Mouse (Mus musculus) CH12.LX (cell line): ENCODE data around the gene Cdk5rap3. TPM values are rescaled to one million over a fixed set of nuclear protein-coding genes. Genes with fewer than 3 reads are reported as not detected.

ENCODE experiments used
- DNase-seq: peaks from one replicate; pipeline ENCODE4 v3.0.0-alpha.2; 2013; ENCODE audit errors: extremely low read depth
- H3K27ac ChIP-seq: 2 replicates; pipeline ENCODE4 v1.5.1; 2012; ENCODE audit warnings: low read depth, mild to moderate bottlenecking, control low read depth, moderate library complexity; ENCODE audit not compliant: insufficient read depth
- H3K27me3 ChIP-seq: replicated peaks from 2 replicates; pipeline ENCODE3; 2012; ENCODE audit warnings: inconsistent platforms
- H3K36me3 ChIP-seq, 2 experiments: replicated peaks in 1 of 2; 2 replicates each; pipeline versions ENCODE3 to v1.6.1; 2012; ENCODE audit warnings: inconsistent platforms in 1 of 2, low read length in 1 of 2, mild to moderate bottlenecking in 1 of 2, mixed read lengths in 1 of 2, moderate library complexity in 1 of 2; ENCODE audit not compliant: control insufficient read depth in 1 of 2, insufficient read depth in 1 of 2
- H3K4me1 ChIP-seq, 2 experiments: 2 replicates each; pipeline ENCODE4 v1.6.1; 2012; ENCODE audit warnings: inconsistent platforms in 1 of 2, moderate library complexity in 1 of 2; ENCODE audit not compliant: insufficient read depth in 2 of 2, control insufficient read depth in 1 of 2
- H3K4me2 ChIP-seq: 2 replicates; pipeline ENCODE4 v1.6.1; 2012; ENCODE audit warnings: low read depth, mild to moderate bottlenecking, control low read depth; ENCODE audit not compliant: poor library complexity, insufficient read depth, severe bottlenecking
- H3K4me3 ChIP-seq, 3 experiments: fragments of 150-350 bp in 1 of 3; sonication (generic) in 1 of 3; replicated peaks in 1 of 3; 2 replicates each; pipeline versions ENCODE3 to v1.5.1; 2011 to 2012; ENCODE audit warnings: low read depth in 2 of 3, low read length in 2 of 3, mild to moderate bottlenecking in 2 of 3, moderate library complexity in 2 of 3, control low read depth in 1 of 3, improper control_type of control experiment in 1 of 3, inconsistent platforms in 1 of 3, mixed read lengths in 1 of 3; ENCODE audit not compliant: poor library complexity in 1 of 3
- H3K79me2 ChIP-seq: replicated peaks from 2 replicates; pipeline ENCODE4 v1.6.1; 2012; ENCODE audit warnings: mild to moderate bottlenecking, moderate library complexity; ENCODE audit not compliant: control insufficient read depth, poor library complexity, insufficient read depth, severe bottlenecking; ENCODE audit errors: extremely low read depth
- H3K9ac ChIP-seq: 2 replicates; pipeline ENCODE4 v1.6.1; 2012; ENCODE audit warnings: low read depth, mild to moderate bottlenecking, control low read depth, moderate library complexity; ENCODE audit not compliant: insufficient read depth
- H3K9me3 ChIP-seq: replicated peaks from 2 replicates; pipeline ENCODE3; 2012; ENCODE audit warnings: low read length, inconsistent platforms, mixed read lengths
- BHLHE40 ChIP-seq: IDR thresholded peaks from 2 replicates; pipeline ENCODE4 v1.6.1; 2011; ENCODE audit warnings: mild to moderate bottlenecking, low read depth, low read length, improper control_type of control experiment
- E2F4 ChIP-seq: IDR thresholded peaks from 2 replicates; pipeline ENCODE4 v1.6.1; 2011; ENCODE audit warnings: low read depth, low read length, improper control_type of control experiment; ENCODE audit not compliant: insufficient replicate concordance
- ELF1 ChIP-seq: IDR thresholded peaks from 2 replicates; pipeline ENCODE4 v1.6.1; 2014; ENCODE audit warnings: low read depth, mild to moderate bottlenecking, inconsistent platforms, low read length, improper control_type of control experiment
- GABPA ChIP-seq: IDR thresholded peaks from 2 replicates; pipeline ENCODE4 v1.6.1; 2012; ENCODE audit warnings: low read depth, low read length, improper control_type of control experiment, inconsistent platforms; ENCODE audit not compliant: insufficient replicate concordance
- JUN ChIP-seq: IDR thresholded peaks from 2 replicates; pipeline ENCODE4 v1.6.1; 2011; ENCODE audit warnings: low read depth, mild to moderate bottlenecking, low read length, improper control_type of control experiment, moderate library complexity; ENCODE audit not compliant: insufficient read depth
- KAT2A ChIP-seq: IDR thresholded peaks from 2 replicates; pipeline ENCODE4 v1.6.1; 2012; ENCODE audit warnings: low read length, improper control_type of control experiment, inconsistent platforms; ENCODE audit not compliant: insufficient replicate concordance
- MAFK ChIP-seq: IDR thresholded peaks from 2 replicates; pipeline ENCODE4 v1.6.1; 2011; ENCODE audit warnings: low read length, improper control_type of control experiment; ENCODE audit not compliant: insufficient replicate concordance
- MAX ChIP-seq: IDR thresholded peaks from 2 replicates; pipeline ENCODE4 v1.6.1; 2011; ENCODE audit warnings: low read length, improper control_type of control experiment
- MAZ ChIP-seq: IDR thresholded peaks from 2 replicates; pipeline ENCODE4 v1.6.1; 2012; ENCODE audit warnings: low read depth, mild to moderate bottlenecking, inconsistent platforms, low read length, improper control_type of control experiment, moderate library complexity
- PAX5 ChIP-seq: IDR thresholded peaks from 2 replicates; pipeline ENCODE4 v1.6.1; 2012; ENCODE audit warnings: low read length, inconsistent platforms, mixed read lengths
- POLR2AphosphoS2 ChIP-seq: IDR thresholded peaks from 2 replicates; pipeline ENCODE4 v1.6.1; 2011; ENCODE audit warnings: low read depth, low read length, improper control_type of control experiment
- SMC3 ChIP-seq: IDR thresholded peaks from 2 replicates; pipeline ENCODE4 v1.6.1; 2011; ENCODE audit warnings: low read depth, low read length, improper control_type of control experiment
- TBP ChIP-seq: conservative IDR thresholded peaks from 2 replicates; pipeline ENCODE4 v1.6.1; 2011; ENCODE audit warnings: low read depth, low read length, improper control_type of control experiment
- USF1 ChIP-seq: IDR thresholded peaks from 2 replicates; pipeline ENCODE4 v1.6.1; 2014; ENCODE audit warnings: low read depth, mild to moderate bottlenecking, inconsistent platforms, low read length, improper control_type of control experiment
- USF2 ChIP-seq: conservative IDR thresholded peaks from 2 replicates; pipeline ENCODE4 v1.6.1; 2011; ENCODE audit warnings: low read depth, low read length, improper control_type of control experiment
- ZC3H11A ChIP-seq: IDR thresholded peaks from 2 replicates; pipeline ENCODE4 v1.6.1; 2012; ENCODE audit warnings: low read depth, mild to moderate bottlenecking, inconsistent platforms, low read length, improper control_type of control experiment
- ZMIZ1 ChIP-seq: IDR thresholded peaks from 2 replicates; pipeline ENCODE4 v1.6.1; 2012; ENCODE audit warnings: low read depth, mild to moderate bottlenecking, inconsistent platforms, low read length, improper control_type of control experiment
- dilution Hi-C: fragments of 300-500 bp; cut with MboI; formaldehyde crosslinking; loops from 2 replicates; pipeline ENCODE4 v1.14.3; 2020; ENCODE audit warnings: low sequenced_read_pairs; ENCODE audit not compliant: extremely low pct_unique_long_range_greater_than_20kb, extremely low pct_ligation_motif_present
- in situ Hi-C: fragments of 300-500 bp; cut with MboI; formaldehyde crosslinking; loops from 3 replicates; pipeline ENCODE4 v1.14.3; 2019; ENCODE audit warnings: low sequenced_read_pairs, low pct_ligation_motif_present, low pct_unique_long_range_greater_than_20kb, mixed read lengths
- polyA plus RNA-seq: library from polyadenylated mRNA; unstranded; fragments of >175 nt; gene quantifications from 2 replicates; pipeline ENCODE4 v1.2.1, GENCODE M21; 2012; ENCODE audit warnings: low read depth; ENCODE audit not compliant: insufficient read length
- total RNA-seq, 2 experiments: library from RNA; depleted of rRNA; stranded (reverse); fragments of 300-350 nt in 1 of 2; fragments of >200 nt in 1 of 2; gene quantifications; 2 replicates each; pipeline ENCODE4 v1.2.3; 2012 to 2014

The Cdk5rap3 gene
- total and polyA plus RNA-seq, 3 experiments: 61.6 to 112 (median 70.3) TPM

- H3K4me1 ChIP-seq: peaks cover 0 to 8% of the 10 kb centered on the region in 2 experiments; a peak in 2 of 4 replicates
- TF ChIP-seq POLR2AphosphoS2 (no peak), TBP (no peak), GABPA (no peak), PAX5 (no peak)
- TF ChIP-seq, all 38 proteins: peak for 0
- in situ Hi-C loops: no loop called here
- Histone ChIP-seq H3K79me2 (no peaks in the 10 kb centered on the region), H3K27ac (no peak overlapping the region), H3K27me3 (peaks cover 21% of the 10 kb centered on the region), H3K36me3 (peaks cover under 1 to 20% of the 10 kb centered on the region in 2 experiments), H3K4me3 (no peak overlapping the region), H3K9ac (no peak overlapping the region), H3K9me3 (no peaks in the 10 kb centered on the region), H3K4me2 (no peak overlapping the region)
- DNase-seq: no peak
- dilution Hi-C loops: no loop called here
Measured at GRCm38 (mm10) chr11:96933562-96934276, 17.4 kb upstream of the Cdk5rap3 start.

GRCm38 (mm10) chr11:96931327-96932062 is 15.2 kb upstream of the Cdk5rap3 start:
- no peak overlapping the region for H3K4me2 ChIP-seq
- H3K27ac ChIP-seq: no peak overlapping the region
- in situ Hi-C loops: no loop called here
- no peaks in the 10 kb centered on the region for H3K9me3 ChIP-seq
- no peak for TF ChIP-seq ELF1
- TF ChIP-seq TBP: no peak
- no peak for TF ChIP-seq USF1
- no peak for TF ChIP-seq ZC3H11A
- TF ChIP-seq MAZ: no peak
- no peak for TF ChIP-seq SMC3
- no peak for TF ChIP-seq KAT2A
- TF ChIP-seq ZMIZ1: no peak
- no peak for TF ChIP-seq BHLHE40
- no peak for TF ChIP-seq MAX
- no peak for TF ChIP-seq USF2
- TF ChIP-seq GABPA: no peak
- TF ChIP-seq E2F4: no peak
- TF ChIP-seq MAFK: no peak
- no peak for TF ChIP-seq JUN
- no peaks in the 10 kb centered on the region for H3K79me2 ChIP-seq
- H3K4me1 ChIP-seq: peaks cover 0 to 4% of the 10 kb centered on the region in 2 experiments; a peak in 1 of 4 replicates
- dilution Hi-C loops: no loop called here
- DNase-seq: no peak
- no peak overlapping the region for H3K9ac ChIP-seq
- no peak overlapping the region for H3K4me3 ChIP-seq
- H3K36me3 ChIP-seq: peaks cover 0 to 3% of the 10 kb centered on the region in 2 experiments
- H3K27me3 ChIP-seq: peaks cover 32% of the 10 kb centered on the region
